Mouse (Mus musculus): ENCODE measurements around the gene Spryd4.
"Not testable (repeated sequence)": the region's sequence is repeated elsewhere in the genome, so short reads cannot be mapped to it uniquely, and the experiment has no call there.

Gene Spryd4

DNA sequence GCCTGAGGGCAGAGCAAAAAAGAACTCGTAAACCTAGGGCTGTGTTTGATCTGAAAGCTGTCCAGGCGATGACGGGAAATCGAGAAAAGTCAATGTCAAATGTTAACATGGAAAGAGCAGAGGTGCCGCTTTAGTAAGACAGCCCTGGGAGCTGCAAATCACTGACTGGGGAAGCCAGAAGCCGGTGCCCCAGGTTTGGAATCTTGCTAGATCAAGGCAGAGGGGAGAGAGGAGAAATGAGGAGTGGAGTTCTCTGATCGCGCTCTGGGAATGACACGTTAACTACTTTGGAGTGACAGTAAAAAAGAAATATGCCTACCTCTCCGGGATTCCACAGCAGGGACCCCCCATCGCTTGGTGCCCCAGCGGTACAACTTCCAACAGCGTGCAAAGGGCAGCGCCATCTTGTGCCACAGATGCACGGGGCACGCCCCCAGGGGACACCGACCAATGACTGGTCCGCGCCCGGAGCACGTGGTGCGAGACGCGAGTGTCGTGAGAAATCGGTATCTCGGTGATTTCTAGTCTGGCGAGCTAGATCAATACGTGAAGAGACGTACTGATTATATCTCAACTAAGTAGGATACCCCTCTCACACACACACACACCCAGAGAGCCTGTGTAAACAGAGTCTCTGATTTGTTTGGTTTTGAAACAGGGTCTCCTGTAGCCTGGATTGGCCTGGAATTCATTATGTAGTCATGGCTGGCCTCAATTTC, at the start of gene Spryd4:
Gene Spryd4, minus strand, starts transcription at position 418 of the 719 bp plus-strand sequence.
- peak; percentile 94 for DNase-seq

DNA sequence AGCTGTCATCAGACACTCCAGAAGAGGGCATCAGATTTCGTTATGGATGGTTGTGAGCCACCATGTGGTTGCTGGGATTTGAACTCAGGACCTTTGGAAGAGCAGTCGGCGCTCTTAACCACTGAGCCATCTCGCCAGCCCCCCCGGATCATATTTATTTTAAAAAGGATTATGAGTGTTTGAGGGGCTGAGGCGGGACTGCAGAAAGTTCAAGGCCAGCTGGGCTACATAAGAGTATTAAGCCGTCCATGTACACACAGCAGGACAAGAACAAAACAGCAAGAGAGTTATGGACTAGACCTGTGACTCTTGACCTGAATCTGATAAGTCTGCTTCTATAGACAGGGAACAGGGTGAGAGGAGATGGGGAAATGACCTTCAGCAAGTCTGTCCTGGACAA, 48.8 kb upstream of the Spryd4 start:
- DNase-seq, result not testable (repeated sequence)

GRCm38 (mm10) chr10:128259946-128260345, 48.3 kb upstream of the Spryd4 start:
- DNase-seq, result no peak

DNA sequence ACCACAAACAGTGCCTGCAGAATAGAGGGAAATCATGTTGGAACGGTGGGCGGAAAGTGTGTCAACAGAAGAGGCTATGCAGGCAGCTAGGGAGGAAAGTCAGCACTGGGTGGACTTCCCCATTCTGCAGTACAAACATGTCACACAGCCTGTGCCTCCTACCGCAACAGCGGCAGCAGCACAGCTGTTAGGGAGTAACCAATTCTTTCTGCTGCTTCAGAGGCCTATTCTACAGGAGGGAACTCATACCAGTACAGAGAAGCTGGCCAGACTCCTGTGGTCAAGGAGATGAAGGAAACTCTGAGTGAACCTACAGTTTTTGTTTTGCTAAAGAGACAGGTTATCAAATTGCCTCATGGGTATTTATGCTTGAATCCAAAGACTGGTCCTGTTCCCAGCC, 47.3 kb upstream of the Spryd4 start:
- DNase-seq, result no peak

GRCm38 (mm10) chr10:128256328-128256727, 44.7 kb upstream of the Spryd4 start:
- no peak for DNase-seq

GRCm38 (mm10) chr10:128255925-128256324, 44.3 kb upstream of the Spryd4 start:
- DNase-seq, result no peak

DNA sequence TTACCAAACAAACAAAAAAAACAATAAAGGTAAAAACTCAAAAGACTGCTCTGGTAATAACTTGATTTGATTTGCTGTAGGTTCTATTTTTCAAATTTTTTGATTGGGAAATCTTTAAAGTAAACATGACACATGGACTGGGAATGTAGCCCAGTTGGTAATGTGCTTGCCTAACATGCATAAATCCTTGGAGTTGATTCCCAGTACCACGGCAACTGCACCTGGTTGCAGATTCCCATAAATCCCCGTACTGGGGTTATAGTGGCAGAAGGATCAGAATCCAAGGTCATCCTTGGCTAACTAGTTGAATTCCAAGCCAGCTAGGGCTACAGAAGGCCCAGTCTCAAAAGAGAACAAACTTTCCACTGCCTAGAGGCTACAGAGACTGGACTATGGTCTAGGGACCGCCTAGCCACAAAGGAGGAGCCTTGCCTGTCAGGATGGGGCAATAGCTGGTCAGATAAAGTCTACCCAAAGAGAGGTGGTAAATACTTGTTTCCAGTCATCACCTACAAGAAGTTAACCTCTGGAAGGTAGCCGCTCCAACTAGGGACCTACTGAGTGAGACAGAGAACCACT, 42.2 kb upstream of the Spryd4 start, which contains the start of gene Apon:
Gene Apon, plus strand, starts transcription at position 420 of the 579 bp plus-strand sequence.
- DNase-seq, result no peak

- DNase-seq, result no peak
These were observed 39.0 kb upstream of the Spryd4 start for GRCm38 (mm10) chr10:128250565-128250964.

DNA sequence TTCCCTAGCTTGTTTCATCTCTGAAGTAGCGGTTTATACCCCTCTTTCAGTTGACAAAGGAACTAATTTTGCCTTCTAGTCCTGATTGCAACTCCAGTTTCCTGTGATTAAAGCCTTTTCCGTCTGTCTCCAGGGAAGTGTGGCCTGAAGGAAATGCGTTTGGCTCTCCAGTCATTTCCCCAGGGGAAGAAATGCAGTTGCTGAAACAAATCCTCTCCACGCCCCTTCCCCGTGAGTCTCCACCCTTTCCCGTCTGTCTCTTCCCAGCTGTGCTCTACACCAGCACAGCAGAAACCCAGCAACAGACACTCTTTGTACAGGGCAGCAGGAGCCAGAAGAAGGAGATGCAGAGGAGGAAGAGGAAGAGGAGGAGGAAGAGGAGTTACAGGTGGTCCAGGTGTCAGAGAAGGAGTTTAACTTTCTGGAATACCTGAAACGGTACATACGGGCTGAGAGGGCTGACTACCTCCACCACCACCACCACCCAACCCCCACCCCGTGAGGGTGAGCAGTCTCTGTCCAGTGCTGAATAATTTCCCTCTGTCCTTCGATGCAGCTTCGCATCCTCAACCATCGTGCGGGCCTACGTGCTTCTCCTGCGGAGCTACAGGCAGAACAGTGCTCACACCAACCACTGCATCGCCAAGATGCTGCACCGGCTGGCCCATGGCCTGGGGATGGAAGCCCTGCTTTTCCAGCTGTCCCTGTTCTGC, 35.6 kb upstream of the Spryd4 start:
- peak; percentile 73 for DNase-seq

GRCm38 (mm10) chr10:128244121-128244520, 32.5 kb upstream of the Spryd4 start:
- DNase-seq, result no peak

DNA sequence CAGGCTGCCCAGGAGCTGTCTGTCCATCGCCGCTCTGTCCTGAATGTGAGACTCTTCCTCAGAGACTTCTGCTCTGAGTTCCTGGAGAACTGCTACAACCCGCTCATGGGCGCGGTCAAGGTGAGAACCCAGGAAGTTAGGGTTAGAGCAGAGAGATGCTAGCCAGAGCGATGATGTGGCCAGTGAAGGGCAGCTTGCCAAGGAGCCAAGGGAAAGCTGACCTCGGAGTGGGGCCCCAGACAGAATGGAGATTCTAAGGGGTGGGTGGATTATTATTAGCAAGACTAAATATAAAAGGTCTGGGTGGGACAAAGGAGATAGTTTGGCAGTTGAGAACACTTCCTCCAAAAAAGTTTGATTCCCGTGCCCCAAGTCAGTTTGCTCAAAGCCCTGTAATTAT, 31.6 kb upstream of the Spryd4 start:
- DNase-seq, result no peak

DNA sequence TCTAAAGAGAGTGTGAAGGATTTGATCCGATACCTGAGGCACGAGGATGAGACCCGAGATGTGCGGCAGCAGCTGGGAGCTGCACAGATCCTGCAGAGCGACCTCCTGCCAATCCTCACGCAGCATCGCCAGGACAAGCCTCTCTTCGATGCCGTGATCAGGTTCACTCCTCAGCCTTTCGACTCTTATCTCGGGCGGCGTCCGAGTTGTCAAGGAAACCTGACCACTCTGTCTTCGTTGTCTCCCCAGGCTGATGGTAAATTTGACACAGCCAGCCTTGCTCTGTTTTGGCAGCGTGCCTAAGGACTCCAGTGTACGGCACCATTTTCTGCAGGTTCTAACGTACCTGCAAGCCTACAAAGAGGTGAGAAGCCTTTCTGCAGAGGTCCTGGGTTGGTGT, 28.5 kb upstream of the Spryd4 start:
- no peak for DNase-seq

GRCm38 (mm10) chr10:128239140-128239539, 27.5 kb upstream of the Spryd4 start:
- no peak for DNase-seq

DNA sequence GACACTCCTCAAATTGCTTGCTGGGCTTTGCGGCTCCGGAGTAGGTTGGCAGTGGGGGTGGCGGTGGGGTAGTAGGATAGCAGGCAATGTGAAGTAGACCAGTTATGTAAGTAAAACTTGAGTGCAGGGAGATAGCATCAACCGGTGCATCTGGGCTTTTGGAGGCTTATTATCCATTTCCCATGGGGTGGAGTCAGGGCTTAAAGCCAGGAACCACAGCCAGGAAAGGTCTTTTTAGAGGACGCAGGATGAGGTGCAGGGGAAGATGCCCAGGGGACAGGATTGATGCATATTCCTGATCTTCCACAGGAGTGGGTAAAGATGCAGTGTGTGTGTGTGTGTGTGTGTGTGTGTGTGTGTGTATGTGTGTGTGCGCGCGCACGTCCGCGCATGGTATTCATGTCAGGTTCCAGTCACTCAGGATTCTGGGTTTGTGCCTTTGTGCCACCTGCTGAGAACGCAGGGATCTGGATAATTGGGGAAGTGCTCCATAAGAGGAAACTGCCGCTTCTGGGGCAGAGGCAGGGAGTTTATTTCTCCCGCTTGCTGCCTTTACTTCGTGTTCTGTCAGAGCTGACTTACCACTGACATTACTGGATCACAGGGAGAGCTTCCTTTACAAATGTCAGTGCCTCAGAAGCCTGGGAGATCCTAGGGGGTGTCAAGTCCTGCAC, 26.3 kb upstream of the Spryd4 start:
- DNase-seq, result peak; percentile 20

GRCm38 (mm10) chr10:128236321-128236720, 24.7 kb upstream of the Spryd4 start:
- no peak for DNase-seq

DNA sequence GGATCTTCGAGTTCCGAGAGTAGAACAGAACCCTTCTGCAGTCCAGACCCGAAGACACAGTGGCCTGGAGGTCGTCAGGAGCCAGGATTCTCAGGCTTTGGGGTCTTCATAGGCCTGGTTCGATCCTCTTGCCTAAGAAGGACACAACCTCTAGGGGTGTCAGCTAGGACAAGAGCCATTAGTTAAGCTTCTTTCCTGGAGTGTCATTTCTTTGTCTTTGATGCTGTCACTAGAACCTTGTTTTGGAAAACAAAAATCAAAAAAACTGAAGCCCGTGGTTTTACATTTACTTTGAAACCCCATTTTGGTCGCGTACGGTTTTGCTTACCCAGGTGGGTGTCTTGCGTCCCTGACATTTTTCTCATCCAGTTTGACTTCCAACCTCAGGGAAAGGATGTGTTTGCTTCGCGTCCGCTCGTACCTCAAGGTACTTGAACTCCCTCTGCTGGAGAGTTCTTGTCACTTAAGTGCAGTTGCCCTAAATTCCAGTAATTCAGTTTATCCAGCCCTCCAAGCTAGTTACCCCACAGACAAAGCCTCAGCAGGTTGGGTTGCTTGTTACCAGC, 20.9 kb upstream of the Spryd4 start:
- DNase-seq, result peak; percentile 79

- DNase-seq, result peak; percentile 92
These were observed 20.3 kb upstream of the Spryd4 start, which contains the start of gene Timeless for GRCm38 (mm10) chr10:128231697-128232419. Gene Timeless, plus strand, starts transcription at chr10:128232065.

DNA sequence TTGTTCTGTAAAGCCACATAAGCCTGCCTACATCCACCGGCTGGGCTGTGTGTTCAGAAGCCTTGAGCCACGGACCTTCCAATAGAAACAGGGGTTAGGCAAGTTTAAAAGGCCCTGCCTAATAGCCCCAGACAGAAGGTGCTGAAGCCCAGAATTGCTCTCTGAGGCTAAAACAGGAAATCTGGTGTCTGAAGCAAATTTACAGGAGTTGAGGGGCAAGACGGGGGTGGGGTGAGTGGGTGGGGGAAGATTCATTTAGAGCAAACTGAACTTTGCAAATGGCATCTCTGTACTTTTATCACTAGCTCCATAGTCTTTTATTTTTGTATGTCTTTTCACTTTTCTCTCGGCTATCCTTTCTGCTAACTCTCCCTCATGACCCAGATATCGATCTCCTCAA, 19.5 kb upstream of the Spryd4 start:
- no peak for DNase-seq

DNA sequence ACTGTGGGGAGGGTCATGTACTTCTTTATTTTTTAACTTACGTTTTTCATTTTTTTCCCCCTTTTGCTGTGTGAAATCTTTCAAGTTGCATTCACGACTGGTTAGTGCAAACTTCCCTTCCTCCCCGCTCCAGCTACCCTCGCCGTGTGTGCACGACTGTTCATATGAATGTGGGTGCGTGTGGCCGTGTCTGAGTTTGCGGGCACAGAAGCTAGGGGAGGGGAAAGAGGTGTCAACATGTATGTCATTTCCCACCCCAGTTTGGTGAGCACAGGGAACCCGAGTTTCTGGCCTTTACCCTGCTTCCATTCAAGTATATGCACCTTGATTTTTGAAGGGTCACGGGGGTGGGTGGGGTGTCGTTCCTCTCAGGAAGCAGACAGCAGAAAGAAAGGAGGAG, 19.0 kb upstream of the Spryd4 start:
- no peak for DNase-seq

GRCm38 (mm10) chr10:128228009-128228408, 16.4 kb upstream of the Spryd4 start:
- no peak for DNase-seq

DNA sequence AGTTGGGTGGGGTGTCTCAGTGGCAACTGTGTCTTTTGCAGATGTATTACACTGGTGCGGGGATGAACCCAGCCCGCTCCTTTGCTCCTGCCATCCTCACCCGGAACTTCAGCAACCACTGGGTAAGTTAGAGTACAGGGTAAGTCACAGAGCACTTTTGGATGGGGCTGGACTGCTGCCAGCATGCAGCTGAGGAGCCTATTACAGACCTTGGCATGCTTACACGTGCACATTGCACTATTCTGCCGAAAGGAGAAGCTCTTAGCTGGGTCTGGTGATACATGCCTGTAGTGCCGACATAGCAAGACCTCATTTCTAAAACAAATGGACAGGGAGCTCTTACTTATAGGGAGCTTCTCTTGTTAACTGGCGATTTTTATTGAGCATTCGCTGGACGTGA, 16.0 kb upstream of the Spryd4 start:
- DNase-seq, result no peak

DNA sequence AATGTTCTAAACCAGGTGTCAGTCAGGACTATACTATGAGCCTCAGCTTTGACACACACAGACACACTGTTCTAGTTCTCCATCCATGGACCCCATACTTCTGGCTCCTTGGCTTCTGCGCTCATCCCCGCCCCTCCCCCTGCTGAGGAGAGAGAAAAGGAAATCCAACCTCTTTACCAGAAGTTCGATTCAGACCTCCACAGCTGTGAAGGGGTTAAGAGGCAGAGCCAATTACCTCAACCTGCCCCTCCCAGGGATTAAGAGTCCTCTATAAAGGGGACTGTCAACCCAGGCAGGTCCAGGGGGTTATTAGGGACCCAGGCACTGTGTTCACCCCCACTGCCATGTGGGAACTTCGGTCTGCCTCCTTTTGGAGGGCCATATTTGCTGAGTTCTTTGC, 13.9 kb upstream of the Spryd4 start, which contains the start of gene Mip:
Gene Mip, plus strand, starts transcription at position 301 of the 400 bp plus-strand sequence.
- DNase-seq, result no peak
